ENCODE assay signal across 9 mouse cellular contexts in the genomic region with DNA sequence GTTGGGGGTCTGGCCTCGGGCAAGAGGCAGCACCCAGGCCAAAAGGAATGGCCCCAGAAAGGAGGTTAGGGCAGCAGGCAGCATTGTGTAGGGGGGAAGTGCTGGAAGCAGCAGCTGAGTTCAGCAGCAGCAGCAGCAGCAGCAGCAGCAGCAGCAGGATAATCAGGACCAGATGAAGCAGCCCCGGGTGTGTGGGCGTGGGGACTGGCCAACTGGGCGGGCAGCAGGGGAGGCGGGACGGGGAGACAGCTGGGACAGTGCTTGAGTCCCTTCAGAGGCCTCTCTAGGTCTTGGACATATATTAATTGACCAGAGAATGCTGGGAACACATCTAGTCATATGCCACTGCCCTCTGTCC. TPM values are rescaled to one million over a fixed set of nuclear protein-coding genes. Genes with fewer than 3 reads are reported as not detected.
DNase-seq lines count a peak whose midpoint lies in the region; ATAC-seq lines count a peak whose summit lies in the region.
"Had no signal": no experiment of that assay in that cellular context is flagged by ENCODE, and none has a peak within 500 bp of the region (broad histone marks: within the 10 kb centered on the region; RNA-seq: fewer than 3 reads in every experiment).

No protein-coding gene starts in this region.

- H3K9ac ChIP-seq in midbrain, embryonic 16.5 days (ENCODE audit: low read depth, low read length) = no peak overlapping the region
- H3K9ac ChIP-seq in hindbrain, embryonic 16.5 days (ENCODE audit: low read depth, low read length) = peak overlapping the region; percentile 3; the same call in 1 of the 2 replicates
- H3K9ac ChIP-seq in liver, embryonic 13.5 days = 0 out of 2 replicates have a peak overlapping the region, but pooled peaks have one; percentile 4

- H3K4me3 ChIP-seq in midbrain, embryonic 10.5 days = peak overlapping the region; percentile 25
- H3K4me3 ChIP-seq in midbrain, embryonic 16.5 days (ENCODE audit: low read depth, low read length) = no peak overlapping the region
- H3K4me3 ChIP-seq in hindbrain, embryonic 16.5 days (ENCODE audit: low read length) = no peak overlapping the region; the same call in 1 of the 2 replicates
- H3K4me3 ChIP-seq in liver, embryonic 13.5 days (replicated peaks) = peak overlapping the region; percentile 16; the same call in 1 of the 2 replicates

- H3K9me3 ChIP-seq in midbrain, embryonic 10.5 days (replicated peaks) = no peaks in the 10 kb centered on the region
- no peaks in the 10 kb centered on the region for H3K9me3 ChIP-seq in midbrain, embryonic 16.5 days (replicated peaks; ENCODE audit: control insufficient read depth, low read length, poor library complexity, severe bottlenecking)
- H3K9me3 ChIP-seq in hindbrain, embryonic 16.5 days (ENCODE audit: control insufficient read depth, low read length) = no peaks in the 10 kb centered on the region
- H3K9me3 ChIP-seq in liver, embryonic 13.5 days (replicated peaks) = no peaks in the 10 kb centered on the region

- H3K4me1 ChIP-seq in midbrain, embryonic 10.5 days = peaks cover 61% of the 10 kb centered on the region
- peaks cover 3% of the 10 kb centered on the region for H3K4me1 ChIP-seq in midbrain, embryonic 16.5 days (ENCODE audit: control insufficient read depth, insufficient read depth, low read length)
- H3K4me1 ChIP-seq in hindbrain, embryonic 16.5 days (ENCODE audit: control insufficient read depth, insufficient read depth, low read depth, low read length) = peaks cover 6% of the 10 kb centered on the region
- peaks cover 52% of the 10 kb centered on the region for H3K4me1 ChIP-seq in liver, embryonic 13.5 days (replicated peaks)

- H3K27me3 ChIP-seq in midbrain, embryonic 10.5 days (ENCODE audit: low read depth, poor library complexity, severe bottlenecking) = peaks cover 37% of the 10 kb centered on the region
- H3K27me3 ChIP-seq in midbrain, embryonic 16.5 days (ENCODE audit: control insufficient read depth, insufficient read depth, low read depth, low read length) = peaks cover 12% of the 10 kb centered on the region
- H3K27me3 ChIP-seq in hindbrain, embryonic 16.5 days (replicated peaks; ENCODE audit: control insufficient read depth, insufficient read depth, low read length) = no peaks in the 10 kb centered on the region
- H3K27me3 ChIP-seq in liver, embryonic 13.5 days = peaks cover 20% of the 10 kb centered on the region

- no peak overlapping the region for H3K4me2 ChIP-seq in midbrain, embryonic 16.5 days (ENCODE audit: low read length)
- no peak overlapping the region for H3K4me2 ChIP-seq in hindbrain, embryonic 16.5 days (ENCODE audit: low read length)
- peak overlapping the region; percentile 32 for H3K4me2 ChIP-seq in liver, embryonic 13.5 days

- WGBS in midbrain, embryonic 10.5 days = 31% methylated on average over 6 of the region's 6 CpGs
- 26% methylated on average over 6 of the region's 6 CpGs for WGBS in midbrain, embryonic 16.5 days
- 31% methylated on average over 6 of the region's 6 CpGs for WGBS in hindbrain, embryonic 16.5 days
- WGBS in liver, embryonic 13.5 days (ENCODE audit: insufficient replicate concordance) = 24% methylated on average over 6 of the region's 6 CpGs

- H3K36me3 ChIP-seq in midbrain, embryonic 10.5 days = peaks cover 9% of the 10 kb centered on the region; the same call in 1 of the 2 replicates
- H3K36me3 ChIP-seq in midbrain, embryonic 16.5 days (ENCODE audit: control insufficient read depth, insufficient read depth, low read length) = no peaks in the 10 kb centered on the region
- H3K36me3 ChIP-seq in hindbrain, embryonic 16.5 days (ENCODE audit: control insufficient read depth, insufficient read depth, low read length) = no peaks in the 10 kb centered on the region
- peaks cover 4% of the 10 kb centered on the region; the same call in 1 of the 2 replicates for H3K36me3 ChIP-seq in liver, embryonic 13.5 days

- peak; percentile 63 for DNase-seq in midbrain, embryonic 10.5 days (ENCODE audit: low spot score)
- DNase-seq in gastrocnemius, postnatal 10 days = peak; percentile 76
- DNase-seq in liver, embryonic 13.5 days = no peak
- DNase-seq in skeletal muscle tissue, adult 2 months (ENCODE audit: low read depth, low spot score) = peak; percentile 71
- no peak for DNase-seq in layer of hippocampus, postnatal 36 days

- H3K27ac ChIP-seq in midbrain, embryonic 10.5 days (replicated peaks) = peak overlapping the region; percentile 76
- no peak overlapping the region for H3K27ac ChIP-seq in midbrain, embryonic 16.5 days (ENCODE audit: low read length)
- no peak overlapping the region for H3K27ac ChIP-seq in hindbrain, embryonic 16.5 days (ENCODE audit: low read depth, low read length)
- H3K27ac ChIP-seq in liver, embryonic 13.5 days = peak overlapping the region; percentile 74

- ATAC-seq in midbrain, embryonic 16.5 days = no peak
- no peak for ATAC-seq in hindbrain, embryonic 16.5 days
- ATAC-seq in liver, embryonic 13.5 days (ENCODE audit: low read depth) = peak; percentile 46
- no peak for ATAC-seq in inflammation-experienced regulatory T-cells, adult 6 months

RNA-seq across cellular contexts. Expression of a gene that starts 2.4 kb away (rescaled TPM):
- polyA plus RNA-seq in midbrain, embryonic 10.5 days (2016; fragmentation: Nextera tagmentation; extraction: Ambion mirVana) = 61.4 and 68.2 TPM in 2 replicates
- polyA plus RNA-seq in midbrain, embryonic 16.5 days (2015; fragmentation: Nextera tagmentation; extraction: Ambion mirVana) = 11.9 and 13.3 TPM in 2 replicates
- 100 to 1,000 TPM; 292 to 390 TPM for total RNA-seq in gastrocnemius, postnatal 10 days (2021)
- polyA plus RNA-seq in hindbrain, embryonic 16.5 days (2015; fragmentation: Nextera tagmentation; extraction: Ambion mirVana) = 23.3 and 25.7 TPM in 2 replicates
- polyA plus RNA-seq in liver, embryonic 13.5 days (2015; fragmentation: Nextera tagmentation; extraction: Ambion mirVana) = 15.5 and 16.1 TPM in 2 replicates
- polyA plus RNA-seq in inflammation-experienced regulatory T-cells, adult 6 months (2017; shearing (Covaris generic)) = under 1 TPM in 2 of 3 experiments, not detected in 1; 0.40 to 0.80 TPM
- 1 to 10 TPM; 8.4 to 8.8 TPM for total RNA-seq in layer of hippocampus, postnatal 36 days (2021)
- total RNA-seq: hematopoietic stem cell, adult 5-6 weeks had no signal

RNA-seq across cellular contexts. Expression of a gene that starts 10.4 kb away (rescaled TPM):
- polyA plus RNA-seq in midbrain, embryonic 10.5 days (2016; fragmentation: Nextera tagmentation; extraction: Ambion mirVana) = 14.0 and 19.4 TPM in 2 replicates
- 57.2 and 60.9 TPM in 2 replicates for polyA plus RNA-seq in midbrain, embryonic 16.5 days (2015; fragmentation: Nextera tagmentation; extraction: Ambion mirVana)
- total RNA-seq in gastrocnemius, postnatal 10 days (2021) = 10 to 100 TPM; 16.5 to 29.5 TPM
- polyA plus RNA-seq in hindbrain, embryonic 16.5 days (2015; fragmentation: Nextera tagmentation; extraction: Ambion mirVana) = 60.0 and 63.4 TPM in 2 replicates
- polyA plus RNA-seq in liver, embryonic 13.5 days (2015; fragmentation: Nextera tagmentation; extraction: Ambion mirVana) = 32.3 and 32.8 TPM in 2 replicates
- 10 to 100 TPM; 24.5 to 34.8 (median 31.0) TPM for polyA plus RNA-seq in inflammation-experienced regulatory T-cells, adult 6 months (2017; shearing (Covaris generic))
- total RNA-seq in layer of hippocampus, postnatal 36 days (2021) = 10 to 100 TPM; 26.0 to 27.4 TPM

RNA-seq across cellular contexts. Expression of a gene that starts 17.6 kb away (rescaled TPM):
- 0.25 and 0.28 TPM in 2 replicates for polyA plus RNA-seq in midbrain, embryonic 10.5 days (2016; fragmentation: Nextera tagmentation; extraction: Ambion mirVana)
- polyA plus RNA-seq in midbrain, embryonic 16.5 days (2015; fragmentation: Nextera tagmentation; extraction: Ambion mirVana) = 0.11 and 0.12 TPM in 2 replicates
- total RNA-seq in gastrocnemius, postnatal 10 days (2021) = under 1 TPM; 0.33 to 0.70 TPM
- not detected in 2 replicates for polyA plus RNA-seq in hindbrain, embryonic 16.5 days (2015; fragmentation: Nextera tagmentation; extraction: Ambion mirVana)
- 0.08 TPM in 1 of 2 replicates, not detected in the other for polyA plus RNA-seq in liver, embryonic 13.5 days (2015; fragmentation: Nextera tagmentation; extraction: Ambion mirVana)
- under 1 TPM in 2 of 3 experiments, not detected in 1; 0.33 to 0.67 TPM for polyA plus RNA-seq in inflammation-experienced regulatory T-cells, adult 6 months (2017; shearing (Covaris generic))
- total RNA-seq in layer of hippocampus, postnatal 36 days (2021) = under 1 TPM; 0.18 to 0.77 TPM
- total RNA-seq: hematopoietic stem cell, adult 5-6 weeks had no signal

RNA-seq across cellular contexts. Expression of a gene that starts 17.7 kb away (rescaled TPM):
- polyA plus RNA-seq in midbrain, embryonic 10.5 days (2016; fragmentation: Nextera tagmentation; extraction: Ambion mirVana) = 27.2 and 32.7 TPM in 2 replicates
- polyA plus RNA-seq in midbrain, embryonic 16.5 days (2015; fragmentation: Nextera tagmentation; extraction: Ambion mirVana) = 18.8 and 19.2 TPM in 2 replicates
- 10 to 100 TPM; 15.9 to 17.7 TPM for total RNA-seq in gastrocnemius, postnatal 10 days (2021)
- polyA plus RNA-seq in hindbrain, embryonic 16.5 days (2015; fragmentation: Nextera tagmentation; extraction: Ambion mirVana) = 14.9 and 21.6 TPM in 2 replicates
- polyA plus RNA-seq in liver, embryonic 13.5 days (2015; fragmentation: Nextera tagmentation; extraction: Ambion mirVana) = 24.8 and 32.0 TPM in 2 replicates
- polyA plus RNA-seq in inflammation-experienced regulatory T-cells, adult 6 months (2017; shearing (Covaris generic)) = 10 to 100 TPM; 57.9 to 66.2 (median 65.6) TPM
- total RNA-seq in layer of hippocampus, postnatal 36 days (2021) = 10 to 100 TPM; 21.8 to 25.3 TPM

RNA-seq across cellular contexts. Expression of a gene that starts 17.8 kb away (rescaled TPM):
- 14.0 and 15.4 TPM in 2 replicates for polyA plus RNA-seq in midbrain, embryonic 10.5 days (2016; fragmentation: Nextera tagmentation; extraction: Ambion mirVana)
- 8.2 and 9.2 TPM in 2 replicates for polyA plus RNA-seq in midbrain, embryonic 16.5 days (2015; fragmentation: Nextera tagmentation; extraction: Ambion mirVana)
- 1 to 10 TPM; 4.1 to 7.7 TPM for total RNA-seq in gastrocnemius, postnatal 10 days (2021)
- 7.4 and 7.6 TPM in 2 replicates for polyA plus RNA-seq in hindbrain, embryonic 16.5 days (2015; fragmentation: Nextera tagmentation; extraction: Ambion mirVana)
- 3.4 and 4.1 TPM in 2 replicates for polyA plus RNA-seq in liver, embryonic 13.5 days (2015; fragmentation: Nextera tagmentation; extraction: Ambion mirVana)
- polyA plus RNA-seq in inflammation-experienced regulatory T-cells, adult 6 months (2017; shearing (Covaris generic)) = 10 to 100 TPM in 2 of 3 experiments, 1 to 10 TPM in 1; 8.6 to 14.1 (median 13.3) TPM
- 10 to 100 TPM; 18.6 to 23.9 TPM for total RNA-seq in layer of hippocampus, postnatal 36 days (2021)

Comparison
In these comparisons a context has a peak if more than half of its experiments do, and no peak if none do; other contexts are left out.
1. H3K27ac ChIP-seq: peak in midbrain, embryonic 10.5 days (single experiment) and liver, embryonic 13.5 days (single experiment); none in midbrain, embryonic 16.5 days (single experiment) and hindbrain, embryonic 16.5 days (single experiment).
2. H3K4me3 ChIP-seq: peak in midbrain, embryonic 10.5 days (single experiment) and liver, embryonic 13.5 days (single experiment); none in midbrain, embryonic 16.5 days (single experiment) and hindbrain, embryonic 16.5 days (single experiment).
3. DNase-seq: peak in midbrain, embryonic 10.5 days (single experiment), gastrocnemius, postnatal 10 days (single experiment) and skeletal muscle tissue, adult 2 months (single experiment); none in liver, embryonic 13.5 days (single experiment) and layer of hippocampus, postnatal 36 days (0 of 2).